Mouse (Mus musculus) inflammation-experienced regulatory T-cells, adult 6 months (primary cell): ENCODE data around the gene Gnao1. TPM values are rescaled to one million over a fixed set of nuclear protein-coding genes. Genes with fewer than 3 reads are reported as not detected.

Source experiments
- ATAC-seq: one replicate; pipeline ENCODE4 v1.8.0; 2017
- polyA plus RNA-seq, 3 experiments: library from polyadenylated mRNA; unstranded; fragments of 100-300 nt; shearing (Covaris generic); gene quantifications; one replicate each; pipeline ENCODE4 v1.2.1; 2017

The Gnao1 gene
- polyA plus RNA-seq, 3 experiments from 2014 or later: 0.41 TPM; not detected in 2

DNA sequence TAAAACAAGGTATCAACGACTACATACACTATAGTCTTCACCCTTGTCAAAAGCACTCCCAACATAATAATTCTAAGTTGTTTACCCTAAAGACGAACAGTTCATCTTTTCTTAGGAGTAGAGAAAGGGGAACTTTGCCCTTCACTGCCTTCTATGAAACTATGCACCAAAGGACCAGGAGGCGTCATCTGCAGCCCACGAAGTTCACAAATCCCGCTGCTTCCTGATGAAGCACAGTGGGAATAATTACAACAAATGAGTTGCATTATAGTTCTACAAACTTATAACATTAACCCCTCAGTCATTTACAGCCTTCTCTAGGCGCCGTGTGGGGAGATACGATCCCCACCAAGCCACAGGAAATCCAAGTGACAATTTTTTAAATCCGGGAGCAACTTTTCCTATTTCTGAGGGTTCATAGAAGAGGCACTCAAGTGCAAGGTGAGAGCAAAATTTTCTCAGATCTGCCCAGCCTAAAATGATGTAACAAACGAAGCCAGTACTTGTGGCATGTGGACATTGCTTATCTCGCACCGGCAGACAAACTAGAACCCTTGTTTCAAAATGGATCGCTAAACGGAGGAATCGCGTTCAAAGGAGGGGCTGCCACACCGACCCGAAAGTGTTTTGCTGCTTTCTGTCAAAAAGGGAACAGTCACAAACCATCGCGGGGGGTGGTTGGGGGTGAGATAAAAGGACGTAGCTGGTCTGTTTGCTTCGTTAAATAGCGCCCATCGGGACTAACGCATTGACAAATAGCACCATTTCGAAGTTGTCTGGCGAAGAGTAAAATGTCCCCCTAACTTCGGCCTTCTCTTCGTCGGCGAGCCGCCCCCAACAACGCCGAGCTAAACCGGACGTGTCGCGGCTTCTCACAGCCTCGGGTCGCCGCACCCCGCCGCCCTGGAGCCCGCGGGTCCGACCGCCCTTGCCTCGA is 201.6 kb downstream of the Gnao1 start:
- ATAC-seq: peak; percentile 5

DNA sequence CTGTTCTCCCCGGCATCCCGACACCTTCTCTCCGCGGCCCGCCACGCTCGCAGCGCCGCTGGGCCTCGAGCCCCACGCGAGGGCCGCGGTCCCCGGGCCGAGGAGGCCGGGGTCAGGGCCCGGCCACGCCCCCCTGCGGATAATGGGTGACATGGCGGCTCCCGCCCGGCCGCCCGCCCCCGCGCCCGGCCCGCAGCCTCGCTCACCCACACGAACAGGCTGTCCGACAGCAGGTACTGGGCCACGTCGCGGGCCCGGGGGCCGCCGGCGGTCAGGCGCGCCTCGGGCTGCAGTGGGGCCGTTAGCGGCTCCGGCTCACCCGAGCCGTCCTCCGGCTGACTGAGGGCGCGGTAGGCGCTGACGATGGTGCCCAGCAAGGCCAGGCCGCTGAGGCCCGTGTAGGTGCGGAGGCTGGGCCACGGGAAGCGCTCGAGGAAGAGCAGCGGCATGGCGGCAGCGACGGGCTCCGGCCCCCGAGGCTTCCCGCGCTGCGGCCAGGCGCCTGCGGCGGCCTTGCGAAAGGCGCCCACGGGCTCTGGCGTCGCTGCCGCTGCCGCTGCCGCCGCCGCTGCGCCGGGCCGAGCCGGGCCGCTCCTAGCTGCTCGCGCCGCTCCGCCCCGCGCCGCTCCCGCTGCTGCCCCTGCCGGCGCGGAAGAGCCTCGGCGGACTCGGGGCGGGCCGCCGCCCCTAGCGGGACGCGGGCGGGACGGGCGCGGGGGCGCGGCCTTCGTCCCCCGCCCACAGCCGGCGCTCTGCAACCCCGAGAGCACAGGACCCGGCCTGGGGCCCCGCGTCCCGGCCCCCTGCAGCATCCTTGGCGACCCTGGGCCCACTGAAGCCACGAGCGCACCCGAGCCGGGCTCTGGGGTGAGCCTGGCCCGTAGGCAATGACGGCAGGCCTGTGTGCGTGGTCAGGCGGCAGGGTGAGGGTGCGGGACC is 202.5 kb downstream of the Gnao1 start, which contains the start of gene Amfr:
TSS of gene Amfr (minus strand) at position 830 of the 939 bp plus-strand sequence.
- peak; percentile 68 for ATAC-seq

DNA sequence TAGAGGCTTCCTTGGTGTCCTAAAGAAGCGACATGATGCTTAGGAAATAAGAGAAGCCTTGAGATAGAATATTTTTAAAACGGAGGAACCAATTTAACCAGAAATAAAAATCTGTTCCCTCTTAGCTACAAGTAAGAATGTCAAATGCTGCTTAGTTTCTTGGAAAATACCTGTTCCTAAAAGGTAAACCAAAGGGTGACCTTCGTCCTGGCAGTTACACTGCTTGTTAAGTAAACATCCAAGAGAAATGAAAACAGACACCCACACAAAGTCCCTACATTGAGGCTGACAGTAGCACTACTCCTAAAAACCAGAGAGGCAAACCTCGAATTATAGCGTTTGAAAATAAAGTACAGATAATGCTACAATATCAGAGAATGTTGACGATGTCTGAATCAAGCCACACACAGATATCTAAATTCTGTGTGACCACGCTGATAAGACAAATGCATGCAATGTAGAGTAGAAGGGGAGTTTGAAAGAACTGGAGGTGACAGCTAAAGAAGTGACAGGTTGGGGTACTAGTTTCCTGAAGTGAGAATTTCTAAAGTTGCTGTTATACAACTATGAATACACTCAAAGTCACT is 203.4 kb downstream of the Gnao1 start:
- no peak for ATAC-seq

Other genes with a start within 250 kb of the Gnao1 start
- gene Amfr, start 202.9 kb downstream of the Gnao1 start, polyA plus RNA-seq: 10 to 100 TPM; 20.3 to 38.5 (median 38.0) TPM
- 100 to 1,000 TPM in 1 of 3 experiments, 10 to 100 TPM in 2; 60.1 to 163 (median 82.0) TPM for gene Nudt21, start 227.1 kb downstream of the Gnao1 start, polyA plus RNA-seq
- gene Ogfod1, start 227.2 kb downstream of the Gnao1 start, polyA plus RNA-seq: 10 to 100 TPM; 16.7 to 23.2 (median 22.4) TPM